ENCODE assay signal across 18 mouse cellular contexts in genomic region chr14:122459776-122460175, GRCm38 (mm10). TPM values are rescaled to one million over a fixed set of nuclear protein-coding genes. Genes with fewer than 3 reads are reported as not detected.
DNase-seq lines count a peak whose midpoint lies in the region; ATAC-seq lines count a peak whose summit lies in the region.
"Had no signal": no experiment of that assay in that cellular context is flagged by ENCODE, and none has a peak within 500 bp of the region (broad histone marks: within the 10 kb centered on the region; RNA-seq: fewer than 3 reads in every experiment).

No protein-coding gene starts in this region.

- H3K4me2 ChIP-seq in neural tube, embryonic 11.5 days (ENCODE audit: low read depth) = peak overlapping the region; percentile 29; the same call in 1 of the 2 replicates
- peak overlapping the region; percentile 13; the same call in 1 of the 2 replicates for H3K4me2 ChIP-seq in limb, embryonic 12.5 days
- H3K4me2 ChIP-seq in neural tube, embryonic 14.5 days (ENCODE audit: low read depth, low read length) = peak overlapping the region; percentile 17; the same call in 1 of the 2 replicates
- H3K4me2 ChIP-seq: liver, embryonic 13.5 days had no signal

- no peak for DNase-seq in neural tube, embryonic 11.5 days (ENCODE audit: low spot score)
- DNase-seq in neural tube, embryonic 10.5 days (ENCODE audit: extremely low spot score, low spot score) = no peak
- DNase-seq in hindbrain, embryonic 10.5 days (ENCODE audit: low spot score) = no peak
- no peak for DNase-seq in heart, adult 8-10 months (ENCODE audit: low spot score)
- DNase-seq in right cerebral cortex, postnatal 10 days (ENCODE audit: low spot score in 2 of 2) = no peak
- no peak for DNase-seq in embryo, embryonic 11 days
- DNase-seq: adrenal gland, adult 8-10 months; heart, adult 2 months; heart, postnatal 10 days; kidney, postnatal 25 days; liver, embryonic 13.5 days; lung, postnatal 14 days had no signal

- H3K9me3 ChIP-seq in neural tube, embryonic 11.5 days (ENCODE audit: control insufficient read depth, low read length) = no peaks in the 10 kb centered on the region
- no peaks in the 10 kb centered on the region for H3K9me3 ChIP-seq in hindbrain, embryonic 10.5 days
- no peaks in the 10 kb centered on the region for H3K9me3 ChIP-seq in limb, embryonic 12.5 days
- H3K9me3 ChIP-seq in neural tube, embryonic 14.5 days (ENCODE audit: control insufficient read depth, low read length) = no peaks in the 10 kb centered on the region
- H3K9me3 ChIP-seq: liver, embryonic 13.5 days had no signal

- WGBS in neural tube, embryonic 11.5 days = 94% methylated on average over 1 of the region's 1 CpGs
- 83% methylated on average over 1 of the region's 1 CpGs for whole genome bisulfite sequencing in hindbrain, embryonic 10.5 days
- WGBS in limb, embryonic 12.5 days = 88% methylated on average over 1 of the region's 1 CpGs
- WGBS in neural tube, embryonic 14.5 days = 96% methylated on average over 1 of the region's 1 CpGs

- no peak overlapping the region for H3K27ac ChIP-seq in neural tube, embryonic 11.5 days (ENCODE audit: low read depth, low read length)
- peak overlapping the region; percentile 95 for H3K27ac ChIP-seq in hindbrain, embryonic 10.5 days
- H3K27ac ChIP-seq in limb, embryonic 12.5 days = no peak overlapping the region
- no peak overlapping the region for H3K27ac ChIP-seq in neural tube, embryonic 14.5 days (ENCODE audit: low read depth, low read length)
- H3K27ac ChIP-seq: heart, adult 2 months; liver, embryonic 13.5 days had no signal

- no peak for ATAC-seq in neural tube, embryonic 11.5 days (ENCODE audit: insufficient read depth, low FRiP score, low TSS enrichment)
- ATAC-seq in limb, embryonic 12.5 days (ENCODE audit: insufficient number of reproducible peaks, insufficient read depth, low FRiP score, low TSS enrichment, low read depth) = no peak
- ATAC-seq in neural tube, embryonic 14.5 days (ENCODE audit: low read depth) = no peak
- ATAC-seq: intestine, embryonic 16.5 days had no signal

- no peaks in the 10 kb centered on the region for H3K36me3 ChIP-seq in neural tube, embryonic 11.5 days (ENCODE audit: control insufficient read depth, insufficient read depth, low read length)
- H3K36me3 ChIP-seq in hindbrain, embryonic 10.5 days = 0 out of 2 replicates have a peak, but pooled peaks cover 5% of the 10 kb centered on the region
- H3K36me3 ChIP-seq in limb, embryonic 12.5 days = no peaks in the 10 kb centered on the region
- no peaks in the 10 kb centered on the region for H3K36me3 ChIP-seq in neural tube, embryonic 14.5 days (ENCODE audit: control insufficient read depth, insufficient read depth, low read length)
- H3K36me3 ChIP-seq: G1E; liver, embryonic 13.5 days had no signal

- no peak overlapping the region for H3K9ac ChIP-seq in neural tube, embryonic 11.5 days (ENCODE audit: low read length)
- H3K9ac ChIP-seq in limb, embryonic 12.5 days (replicated peaks) = no peak overlapping the region
- H3K9ac ChIP-seq in neural tube, embryonic 14.5 days (replicated peaks; ENCODE audit: low read depth, low read length) = no peak overlapping the region
- H3K9ac ChIP-seq: liver, embryonic 13.5 days had no signal

- H3K4me3 ChIP-seq in neural tube, embryonic 11.5 days (ENCODE audit: low read depth, low read length) = no peak overlapping the region
- H3K4me3 ChIP-seq in hindbrain, embryonic 10.5 days = peak overlapping the region; percentile 72
- no peak overlapping the region; the same call in 1 of the 2 replicates for H3K4me3 ChIP-seq in limb, embryonic 12.5 days (replicated peaks)
- H3K4me3 ChIP-seq in neural tube, embryonic 14.5 days (ENCODE audit: low read depth, low read length) = no peak overlapping the region
- H3K4me3 ChIP-seq: heart, adult 2 months; liver, embryonic 13.5 days had no signal

- H3K27me3 ChIP-seq in neural tube, embryonic 11.5 days (ENCODE audit: control insufficient read depth, insufficient read depth, low read length) = peaks cover 33% of the 10 kb centered on the region
- H3K27me3 ChIP-seq in hindbrain, embryonic 10.5 days (ENCODE audit: insufficient read depth, poor library complexity, severe bottlenecking) = peaks cover 80% of the 10 kb centered on the region
- peaks cover 33% of the 10 kb centered on the region for H3K27me3 ChIP-seq in limb, embryonic 12.5 days
- peaks cover 28% of the 10 kb centered on the region for H3K27me3 ChIP-seq in neural tube, embryonic 14.5 days (ENCODE audit: control insufficient read depth, insufficient read depth, low read length)

- peaks cover 11% of the 10 kb centered on the region for H3K4me1 ChIP-seq in neural tube, embryonic 11.5 days (ENCODE audit: control insufficient read depth, insufficient read depth, low read length)
- peaks cover 55% of the 10 kb centered on the region for H3K4me1 ChIP-seq in hindbrain, embryonic 10.5 days (replicated peaks)
- peaks cover 30% of the 10 kb centered on the region for H3K4me1 ChIP-seq in limb, embryonic 12.5 days (replicated peaks)
- H3K4me1 ChIP-seq in neural tube, embryonic 14.5 days (ENCODE audit: control insufficient read depth, insufficient read depth, low read length) = peaks cover 7% of the 10 kb centered on the region

RNA-seq across cellular contexts. Expression of gene Zic5, which starts 5.7 kb away (rescaled TPM):
- 10.3 and 10.8 TPM in 2 replicates for polyA plus RNA-seq in neural tube, embryonic 11.5 days (2014; fragmentation: Nextera tagmentation; extraction: Ambion mirVana)
- polyA plus RNA-seq in hindbrain, embryonic 10.5 days (2016; fragmentation: Nextera tagmentation; extraction: Ambion mirVana) = 16.5 and 20.3 TPM in 2 replicates
- 8.0 TPM in 2 replicates for polyA plus RNA-seq in limb, embryonic 12.5 days (2016; fragmentation: Nextera tagmentation; extraction: Ambion mirVana)
- polyA plus RNA-seq in neural tube, embryonic 14.5 days (2014; fragmentation: Nextera tagmentation; extraction: Ambion mirVana) = 7.8 and 7.9 TPM in 2 replicates
- total RNA-seq in heart, adult 8-10 months (2022) = not detected
- total RNA-seq: gastrocnemius, adult 18-20 months; heart, adult 2 months; heart, postnatal 10 days had no signal
- polyA plus RNA-seq: G1E; heart, adult 2 months; intestine, embryonic 16.5 days; thymus, postnatal 0 days had no signal

RNA-seq across cellular contexts. Expression of gene Gm5089, which starts 8.9 kb away (rescaled TPM):
- polyA plus RNA-seq in neural tube, embryonic 11.5 days (2014; fragmentation: Nextera tagmentation; extraction: Ambion mirVana) = 0.23 and 0.35 TPM in 2 replicates
- polyA plus RNA-seq in hindbrain, embryonic 10.5 days (2016; fragmentation: Nextera tagmentation; extraction: Ambion mirVana) = 1.9 and 2.4 TPM in 2 replicates
- 0.14 and 0.23 TPM in 2 replicates for polyA plus RNA-seq in limb, embryonic 12.5 days (2016; fragmentation: Nextera tagmentation; extraction: Ambion mirVana)
- polyA plus RNA-seq in neural tube, embryonic 14.5 days (2014; fragmentation: Nextera tagmentation; extraction: Ambion mirVana) = 0.27 and 0.81 TPM in 2 replicates
- not detected for total RNA-seq in heart, adult 8-10 months (2022)
- total RNA-seq: adrenal gland, adult 8-10 months; gastrocnemius, adult 18-20 months; heart, adult 2 months; heart, postnatal 10 days had no signal
- polyA plus RNA-seq: G1E; heart, adult 2 months; intestine, embryonic 16.5 days; liver, embryonic 13.5 days; thymus, postnatal 0 days had no signal

RNA-seq across cellular contexts. Expression of gene Zic2, which starts 15.5 kb away (rescaled TPM):
- polyA plus RNA-seq in neural tube, embryonic 11.5 days (2014; fragmentation: Nextera tagmentation; extraction: Ambion mirVana) = 6.3 and 7.6 TPM in 2 replicates
- polyA plus RNA-seq in hindbrain, embryonic 10.5 days (2016; fragmentation: Nextera tagmentation; extraction: Ambion mirVana) = 7.2 and 10.1 TPM in 2 replicates
- polyA plus RNA-seq in limb, embryonic 12.5 days (2016; fragmentation: Nextera tagmentation; extraction: Ambion mirVana) = 6.2 and 8.0 TPM in 2 replicates
- 6.5 and 9.4 TPM in 2 replicates for polyA plus RNA-seq in neural tube, embryonic 14.5 days (2014; fragmentation: Nextera tagmentation; extraction: Ambion mirVana)
- under 1 TPM in 1 of 4 experiments, not detected in 3; 0.11 TPM for total RNA-seq in heart, adult 8-10 months (2022)
- total RNA-seq: gastrocnemius, adult 18-20 months; heart, adult 2 months; heart, postnatal 10 days had no signal
- polyA plus RNA-seq: G1E; intestine, embryonic 16.5 days; liver, embryonic 13.5 days; thymus, postnatal 0 days had no signal

RNA-seq across cellular contexts. Expression of gene Gm10837, which starts 30.6 kb away (rescaled TPM):
- polyA plus RNA-seq in neural tube, embryonic 11.5 days (2014; fragmentation: Nextera tagmentation; extraction: Ambion mirVana) = 0.51 and 0.54 TPM in 2 replicates
- polyA plus RNA-seq in hindbrain, embryonic 10.5 days (2016; fragmentation: Nextera tagmentation; extraction: Ambion mirVana) = 0.24 and 0.29 TPM in 2 replicates
- polyA plus RNA-seq in limb, embryonic 12.5 days (2016; fragmentation: Nextera tagmentation; extraction: Ambion mirVana) = 0.14 and 0.18 TPM in 2 replicates
- 0.35 and 0.45 TPM in 2 replicates for polyA plus RNA-seq in neural tube, embryonic 14.5 days (2014; fragmentation: Nextera tagmentation; extraction: Ambion mirVana)
- total RNA-seq in heart, adult 8-10 months (2022) = not detected
- total RNA-seq: adrenal gland, adult 8-10 months; gastrocnemius, adult 18-20 months; heart, adult 2 months; heart, postnatal 10 days had no signal
- polyA plus RNA-seq: G1E; heart, adult 2 months; intestine, embryonic 16.5 days; liver, embryonic 13.5 days; thymus, postnatal 0 days had no signal
